Mouse (Mus musculus) C2C12 (cell line): ENCODE measurements at regions not wholly inside any gene's neighbourhood (a gene's known extent, or its start where the extent isn't known, plus 50 kb on each side); places are given as distances from the start of the nearest gene placed in this dataset.

Experiments used
- H3K27me3 ChIP-seq: one replicate; pipeline ENCODE4 v1.6.1; 2011; ENCODE audit not compliant: control insufficient read depth, insufficient read depth, insufficient read length
- H3K36me3 ChIP-seq: one replicate; pipeline ENCODE4 v1.6.1; 2011; ENCODE audit not compliant: control insufficient read depth, insufficient read depth
- H3K4me3 ChIP-seq: one replicate; pipeline ENCODE4 v1.5.1; 2011; ENCODE audit warnings: mild to moderate bottlenecking, control low read depth; ENCODE audit not compliant: poor library complexity, insufficient read depth, severe bottlenecking
- H3K79me2 ChIP-seq: one replicate; pipeline ENCODE4 v1.6.1; 2011; ENCODE audit not compliant: control insufficient read depth, insufficient read depth
- H3K79me3 ChIP-seq: one replicate; pipeline ENCODE4 v1.6.1; 2011; ENCODE audit warnings: low read depth, control low read depth
- H3ac ChIP-seq: one replicate; pipeline ENCODE3; 2011; ENCODE audit warnings: low read depth; ENCODE audit not compliant: control insufficient read depth, insufficient read length
- CEBPB ChIP-seq: IDR thresholded peaks from one replicate; pipeline ENCODE4 v1.6.1; 2011; ENCODE audit warnings: low read depth, mild to moderate bottlenecking, control low read depth, moderate library complexity
- CTCF ChIP-seq: IDR thresholded peaks from one replicate; pipeline ENCODE4 v1.5.1; 2011; ENCODE audit not compliant: control insufficient read depth, insufficient read depth, insufficient read length
- FOSL1 ChIP-seq: IDR thresholded peaks from one replicate; pipeline ENCODE4 v1.8.0; 2011; ENCODE audit warnings: mild to moderate bottlenecking, low read length; ENCODE audit not compliant: poor library complexity, insufficient read depth, severe bottlenecking
- MAX ChIP-seq: IDR thresholded peaks from one replicate; pipeline ENCODE4 v1.6.1; 2011; ENCODE audit warnings: mild to moderate bottlenecking, control low read depth
- MYOD1 ChIP-seq: IDR thresholded peaks from one replicate; pipeline ENCODE4 v1.6.1; 2011; ENCODE audit warnings: low read depth; ENCODE audit not compliant: control insufficient read depth, insufficient read length
- MYOG ChIP-seq: IDR thresholded peaks from one replicate; pipeline ENCODE4 v1.6.1; 2011; ENCODE audit not compliant: control insufficient read depth, insufficient read length; ENCODE audit errors: extremely low read depth
- USF1 ChIP-seq: IDR thresholded peaks from one replicate; pipeline ENCODE4 v1.6.1; 2011; ENCODE audit warnings: low read depth, mild to moderate bottlenecking, control low read depth, moderate library complexity

DNA sequence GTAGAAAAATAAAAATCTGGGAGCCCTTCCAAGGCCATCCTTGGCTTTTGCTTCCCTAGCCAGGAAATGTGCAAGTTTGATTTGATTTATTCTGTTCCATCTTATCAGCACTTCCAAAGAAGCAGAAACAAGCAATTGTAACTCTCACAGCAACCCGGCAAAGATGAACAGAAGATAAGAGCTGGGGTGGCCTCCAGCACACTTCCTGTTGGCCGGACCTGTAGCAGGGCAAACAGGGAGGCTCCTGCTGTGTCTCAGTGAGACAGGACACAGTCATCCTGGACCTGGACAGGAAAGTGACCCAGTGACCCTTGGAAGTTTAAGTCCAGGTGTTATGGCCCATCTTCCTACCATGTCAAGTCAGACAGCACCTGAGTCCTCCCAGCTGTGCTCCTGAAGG is 58.6 kb upstream of the Cldn5 start:
- no peaks in the 10 kb centered on the region for H3K36me3 ChIP-seq
- no peak overlapping the region for H3K4me3 ChIP-seq
- TF ChIP-seq FOSL1, result no peak
- no peak for TF ChIP-seq MAX
- TF ChIP-seq CEBPB, result no peak
- TF ChIP-seq CTCF, result no peak
- no peak for TF ChIP-seq MYOG
- TF ChIP-seq USF1, result no peak
- TF ChIP-seq MYOD1, result no peak
- no peak overlapping the region for H3ac ChIP-seq
- no peaks in the 10 kb centered on the region for H3K79me2 ChIP-seq
- H3K79me3 ChIP-seq, result no peaks in the 10 kb centered on the region
- no peaks in the 10 kb centered on the region for H3K27me3 ChIP-seq

GRCm38 (mm10) chr16:18720433-18721233 is 56.0 kb upstream of the Cldn5 start:
- Histone ChIP-seq H3K79me3 (no peaks in the 10 kb centered on the region), H3ac (no peak overlapping the region), H3K27me3 (no peaks in the 10 kb centered on the region), H3K36me3 (no peaks in the 10 kb centered on the region), H3K4me3 (no peak overlapping the region), H3K79me2 (no peaks in the 10 kb centered on the region)
- TF ChIP-seq CTCF (no peak), FOSL1 (no peak), MYOG (no peak)

- Histone ChIP-seq H3K36me3 (no peaks in the 10 kb centered on the region), H3K79me2 (no peaks in the 10 kb centered on the region), H3ac (no peak overlapping the region), H3K27me3 (no peaks in the 10 kb centered on the region), H3K4me3 (no peak overlapping the region), H3K79me3 (no peaks in the 10 kb centered on the region)
- TF ChIP-seq FOSL1 (no peak), CTCF (no peak), CEBPB (no peak), MAX (no peak), MYOG (no peak), MYOD1 (no peak), USF1 (no peak)
Measured at GRCm38 (mm10) chr16:18723186-18723843, 53.3 kb upstream of the Cldn5 start.

GRCm38 (mm10) chr16:18723874-18724273 is 52.8 kb upstream of the Cldn5 start:
- H3K36me3 ChIP-seq, result no peaks in the 10 kb centered on the region
- H3K79me3 ChIP-seq, result no peaks in the 10 kb centered on the region
- no peaks in the 10 kb centered on the region for H3K27me3 ChIP-seq

GRCm38 (mm10) chr16:18724706-18725105 is 51.9 kb upstream of the Cldn5 start:
- Histone ChIP-seq H3K27me3 (no peaks in the 10 kb centered on the region), H3K79me3 (no peaks in the 10 kb centered on the region), H3K36me3 (no peaks in the 10 kb centered on the region), H3K79me2 (no peaks in the 10 kb centered on the region), H3ac (no peak overlapping the region), H3K4me3 (no peak overlapping the region)
- TF ChIP-seq USF1, result no peak
- TF ChIP-seq CEBPB, result no peak
- no peak for TF ChIP-seq FOSL1
- TF ChIP-seq MAX, result no peak
- TF ChIP-seq CTCF, result no peak
- no peak for TF ChIP-seq MYOD1
- TF ChIP-seq MYOG, result no peak

More at GRCm38 (mm10) chr16:18723874-18724273, 52.8 kb upstream of the Cldn5 start:
- Histone ChIP-seq H3K4me3 (no peak overlapping the region), H3K79me2 (no peaks in the 10 kb centered on the region), H3ac (no peak overlapping the region)
- no peak for TF ChIP-seq CTCF
- TF ChIP-seq MYOG, result no peak
- no peak for TF ChIP-seq USF1
- TF ChIP-seq FOSL1, result no peak
